Mouse (Mus musculus) lung, embryonic 15.5 days (tissue): ENCODE results near the gene Clcnka. TPM values are rescaled to one million over a fixed set of nuclear protein-coding genes. Genes with fewer than 3 reads are reported as not detected.

Experiments used
- ATAC-seq: fragments of 200-750 bp; cut with Nextera tagmentation; 2 replicates; pipeline ENCODE4 v1.8.0; 2017; ENCODE audit warnings: moderate number of reproducible peaks, borderline replicate concordance; ENCODE audit not compliant: low FRiP score, low TSS enrichment; ENCODE audit errors: extremely low read depth
- H3K27ac ChIP-seq: fragments of 300-500 bp; sonication (generic); 2 replicates; pipeline ENCODE4 v1.5.1; 2015; ENCODE audit warnings: moderate library complexity, mild to moderate bottlenecking, inconsistent platforms
- H3K27me3 ChIP-seq: fragments of 300-500 bp; sonication (generic); 2 replicates; pipeline ENCODE4 v1.6.1; 2015; ENCODE audit warnings: inconsistent platforms
- H3K36me3 ChIP-seq: fragments of 300-500 bp; sonication (generic); 2 replicates; pipeline ENCODE4 v1.6.1; 2015; ENCODE audit warnings: inconsistent platforms
- H3K4me1 ChIP-seq: fragments of 300-500 bp; sonication (generic); 2 replicates; pipeline ENCODE4 v1.6.1; 2015; ENCODE audit warnings: inconsistent platforms
- H3K4me2 ChIP-seq: fragments of 300-500 bp; sonication (generic); 2 replicates; pipeline ENCODE4 v1.6.1; 2015; ENCODE audit warnings: inconsistent platforms, mild to moderate bottlenecking, moderate library complexity
- H3K4me3 ChIP-seq: fragments of 300-500 bp; sonication (generic); 2 replicates; pipeline ENCODE4 v1.5.1; 2015; ENCODE audit warnings: mild to moderate bottlenecking, inconsistent platforms
- H3K9ac ChIP-seq: fragments of 300-500 bp; sonication (generic); 2 replicates; pipeline ENCODE4 v1.6.1; 2015; ENCODE audit warnings: inconsistent platforms
- H3K9me3 ChIP-seq: fragments of 300-500 bp; sonication (generic); 2 replicates; pipeline ENCODE4 v1.6.1; 2016; ENCODE audit warnings: inconsistent platforms
- WGBS: fragments of 180-500 bp; shearing (Covaris S2); methylation state at CpG from one replicate; pipeline ENCODE4 v1.1.7; 2015; 5-methylcytosine and 5-hydroxymethylcytosine counted together
- polyA plus RNA-seq: library from polyadenylated mRNA; unstranded; fragments of >200 nt; fragmentation: Nextera tagmentation; extraction: Ambion mirVana; gene quantifications from 2 replicates; pipeline ENCODE4 v1.2.1, GENCODE M21; 2015

The Clcnka gene
- polyA plus RNA-seq, 1 experiment from 2014 or later: 0.54 TPM

- no peak overlapping the region for H3K4me3 ChIP-seq
- no peaks in the 10 kb centered on the region for H3K9me3 ChIP-seq
- H3K27ac ChIP-seq: no peak overlapping the region
- no peak for ATAC-seq
- WGBS: 74% methylated on average over 12 of the region's 12 CpGs
- H3K36me3 ChIP-seq: no peaks in the 10 kb centered on the region
- no peak overlapping the region for H3K9ac ChIP-seq
- no peaks in the 10 kb centered on the region for H3K27me3 ChIP-seq
- H3K4me1 ChIP-seq: peaks cover 5% of the 10 kb centered on the region; the same call in 1 of the 2 replicates
- H3K4me2 ChIP-seq: no peak overlapping the region
These were observed 7.2 kb downstream of the Clcnka start for GRCm38 (mm10) chr4:141391293-141391692.

GRCm38 (mm10) chr4:141389366-141390150 is 9.0 kb downstream of the Clcnka start:
- WGBS: 68% methylated on average over 18 of the region's 18 CpGs

GRCm38 (mm10) chr4:141387933-141388332 is 10.6 kb downstream of the Clcnka start:
- Histone ChIP-seq H3K9ac (no peak overlapping the region), H3K4me2 (no peak overlapping the region), H3K4me3 (no peak overlapping the region), H3K9me3 (no peaks in the 10 kb centered on the region), H3K36me3 (no peaks in the 10 kb centered on the region), H3K27me3 (peaks cover 18% of the 10 kb centered on the region), H3K27ac (no peak overlapping the region), H3K4me1 (peaks cover 4% of the 10 kb centered on the region; the same call in 1 of the 2 replicates)
- 60% methylated on average over 5 of the region's 5 CpGs for WGBS
- no peak for ATAC-seq

More at GRCm38 (mm10) chr4:141389366-141390150, 9.0 kb downstream of the Clcnka start:
- ATAC-seq: no peak
- Histone ChIP-seq H3K9me3 (no peaks in the 10 kb centered on the region), H3K4me1 (0 out of 2 replicates have a peak, but pooled peaks cover under 1% of the 10 kb centered on the region), H3K27me3 (peaks cover 2% of the 10 kb centered on the region; the same call in 1 of the 2 replicates), H3K4me2 (no peak overlapping the region), H3K9ac (no peak overlapping the region), H3K4me3 (no peak overlapping the region), H3K27ac (no peak overlapping the region), H3K36me3 (no peaks in the 10 kb centered on the region)

- H3K27me3 ChIP-seq: peaks cover 25% of the 10 kb centered on the region
- ATAC-seq: no peak
- no peak overlapping the region for H3K4me3 ChIP-seq
- no peak overlapping the region for H3K27ac ChIP-seq
- WGBS: 16% methylated on average over 5 of the region's 5 CpGs
- H3K4me2 ChIP-seq: no peak overlapping the region
- H3K4me1 ChIP-seq: peaks cover 11% of the 10 kb centered on the region; the same call in 1 of the 2 replicates
- no peak overlapping the region for H3K9ac ChIP-seq
- H3K36me3 ChIP-seq: no peaks in the 10 kb centered on the region
- no peaks in the 10 kb centered on the region for H3K9me3 ChIP-seq
These were observed 11.3 kb downstream of the Clcnka start for GRCm38 (mm10) chr4:141387093-141387784.

GRCm38 (mm10) chr4:141386150-141386549 is 12.4 kb downstream of the Clcnka start:
- Histone ChIP-seq H3K9me3 (no peaks in the 10 kb centered on the region), H3K4me3 (no peak overlapping the region)
- ATAC-seq: no peak

GRCm38 (mm10) chr4:141385275-141385674 is 13.2 kb downstream of the Clcnka start:
- Histone ChIP-seq H3K4me1 (peaks cover 13% of the 10 kb centered on the region; the same call in 1 of the 2 replicates), H3K9me3 (no peaks in the 10 kb centered on the region), H3K4me3 (no peak overlapping the region), H3K27ac (no peak overlapping the region), H3K4me2 (no peak overlapping the region), H3K36me3 (no peaks in the 10 kb centered on the region), H3K9ac (no peak overlapping the region), H3K27me3 (peaks cover 44% of the 10 kb centered on the region)
- no peak for ATAC-seq
- 3% methylated on average over 7 of the region's 7 CpGs for WGBS

More at GRCm38 (mm10) chr4:141386150-141386549, 12.4 kb downstream of the Clcnka start:
- Histone ChIP-seq H3K4me1 (peaks cover 13% of the 10 kb centered on the region; the same call in 1 of the 2 replicates), H3K27me3 (peaks cover 36% of the 10 kb centered on the region), H3K27ac (no peak overlapping the region), H3K4me2 (no peak overlapping the region), H3K36me3 (no peaks in the 10 kb centered on the region), H3K9ac (no peak overlapping the region)
- 65% methylated on average over 7 of the region's 7 CpGs for WGBS

- H3K9me3 ChIP-seq: no peaks in the 10 kb centered on the region
- under 1% methylated on average over 24 of the region's 25 CpGs for WGBS
- peak overlapping the region; percentile 30 for H3K4me3 ChIP-seq
- H3K27ac ChIP-seq: no peak overlapping the region
- peaks cover 13% of the 10 kb centered on the region; the same call in 1 of the 2 replicates for H3K4me1 ChIP-seq
- peak overlapping the region; percentile 30; the same call in 1 of the 2 replicates for H3K9ac ChIP-seq
- H3K36me3 ChIP-seq: no peaks in the 10 kb centered on the region
- H3K4me2 ChIP-seq: peak overlapping the region; percentile 67
- peaks cover 44% of the 10 kb centered on the region for H3K27me3 ChIP-seq
- peak; percentile 33; the same call in 1 of the 2 replicates for ATAC-seq
These were observed 16.1 kb downstream of the Clcnka start for GRCm38 (mm10) chr4:141382406-141382805.

GRCm38 (mm10) chr4:141379674-141380073 is 18.9 kb downstream of the Clcnka start:
- H3K9ac ChIP-seq: no peak overlapping the region
- no peak overlapping the region for H3K4me3 ChIP-seq
- WGBS: 65% methylated on average over 8 of the region's 8 CpGs
- no peaks in the 10 kb centered on the region for H3K9me3 ChIP-seq
- no peak overlapping the region for H3K27ac ChIP-seq
- H3K4me2 ChIP-seq: no peak overlapping the region
- ATAC-seq: no peak
- no peaks in the 10 kb centered on the region for H3K36me3 ChIP-seq
- peaks cover 13% of the 10 kb centered on the region; the same call in 1 of the 2 replicates for H3K4me1 ChIP-seq
- H3K27me3 ChIP-seq: peaks cover 43% of the 10 kb centered on the region

- no peak for ATAC-seq
- Histone ChIP-seq H3K4me3 (no peak overlapping the region), H3K4me1 (peaks cover 10% of the 10 kb centered on the region; the same call in 1 of the 2 replicates), H3K9me3 (no peaks in the 10 kb centered on the region), H3K9ac (no peak overlapping the region), H3K27me3 (peaks cover 19% of the 10 kb centered on the region), H3K36me3 (no peaks in the 10 kb centered on the region), H3K27ac (no peak overlapping the region), H3K4me2 (no peak overlapping the region)
- WGBS: 88% methylated on average over 5 of the region's 5 CpGs
These were observed 26.1 kb downstream of the Clcnka start for GRCm38 (mm10) chr4:141372426-141372825.

- Histone ChIP-seq H3K27me3 (peaks cover 53% of the 10 kb centered on the region), H3K36me3 (no peaks in the 10 kb centered on the region), H3K4me1 (peaks cover 14% of the 10 kb centered on the region; the same call in 1 of the 2 replicates), H3K9me3 (no peaks in the 10 kb centered on the region), H3K27ac (no peak within 1 kb of the TSS), H3K4me3 (peak within 1 kb of the TSS; percentile 55), H3K4me2 (peak within 1 kb of the TSS; percentile 97), H3K9ac (peak within 1 kb of the TSS; percentile 54)
- 1% methylated on average over 60 of the region's 71 CpGs for WGBS
- ATAC-seq: peak; percentile 59
These were observed 30.3 kb downstream of the Clcnka start, which contains the start of gene Fam131c for GRCm38 (mm10) chr4:141367997-141368791. Gene Fam131c (plus strand): TSS chr4:141368220.

- H3K4me2 ChIP-seq: no peak overlapping the region
- no peaks in the 10 kb centered on the region for H3K9me3 ChIP-seq
- peaks cover 50% of the 10 kb centered on the region for H3K27me3 ChIP-seq
- H3K4me3 ChIP-seq: no peak overlapping the region
- H3K9ac ChIP-seq: no peak overlapping the region
- 46% methylated on average over 7 of the region's 7 CpGs for WGBS
- H3K27ac ChIP-seq: no peak overlapping the region
- no peak for ATAC-seq
- H3K4me1 ChIP-seq: peaks cover 23% of the 10 kb centered on the region
- H3K36me3 ChIP-seq: no peaks in the 10 kb centered on the region
These were observed 32.6 kb downstream of the Clcnka start for GRCm38 (mm10) chr4:141365876-141366275.
